Mouse (Mus musculus): ENCODE results near the gene Togaram1. TPM values are rescaled to one million over a fixed set of nuclear protein-coding genes. Genes with fewer than 3 reads are reported as not detected.

Gene Togaram1
- polyA plus RNA-seq, 1 experiment from 2014 or later: 26.7 TPM

DNA sequence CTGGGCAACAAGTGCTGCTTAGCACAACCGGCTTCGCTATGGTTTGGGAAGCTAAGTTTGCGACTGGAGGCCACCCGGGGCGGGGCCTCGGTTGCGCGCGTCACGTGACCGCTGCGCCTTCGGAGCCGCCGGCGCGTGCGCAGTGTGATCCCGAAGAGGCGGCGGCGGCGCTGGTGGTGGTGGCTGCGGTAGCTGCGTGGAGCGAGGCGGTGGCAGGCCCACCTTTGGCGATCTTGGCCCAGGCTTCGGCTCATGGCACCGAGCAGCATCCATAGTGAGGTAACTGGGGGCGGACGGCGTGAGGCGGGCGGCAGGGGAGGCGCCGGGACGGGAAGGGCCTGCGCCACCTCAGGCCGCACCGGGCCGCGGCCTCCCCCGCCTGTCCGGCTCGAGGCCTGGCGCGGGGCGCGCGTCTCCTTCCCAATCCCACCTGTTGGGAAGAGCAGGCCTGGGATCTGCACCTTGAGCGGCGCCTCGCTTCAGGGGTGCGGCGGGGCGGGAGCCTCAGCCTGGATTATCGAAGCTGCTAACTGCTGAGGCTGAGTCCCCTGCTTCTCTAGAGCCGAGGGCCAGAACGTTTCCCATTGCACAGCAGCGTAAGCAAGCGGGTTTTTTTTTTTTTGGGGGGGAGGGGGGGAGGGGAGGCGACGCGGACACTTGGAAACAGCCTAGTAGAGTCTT, 70.7 kb downstream of the Togaram1 start, which contains the start of gene Prpf39:
Gene Prpf39, plus strand, starts transcription at position 144 of the 681 bp plus-strand sequence.
- Histone ChIP-seq H3K27ac (ENCODE audit: low read depth, low read length) (peak within 1 kb of the TSS; percentile 53; the same call in 1 of the 2 replicates), H3K4me1 (ENCODE audit: control insufficient read depth, insufficient read depth, low read length) (peaks cover 2% of the 10 kb centered on the region; the same call in 1 of the 2 replicates), H3K4me2 (ENCODE audit: low read depth) (peak within 1 kb of the TSS; percentile 55), H3K9me3 (ENCODE audit: control insufficient read depth, low read length) (no peaks in the 10 kb centered on the region), H3K4me3 (ENCODE audit: low read depth, low read length) (peak within 1 kb of the TSS; percentile 91), H3K27me3 (ENCODE audit: control insufficient read depth, insufficient read depth, low read length) (no peaks in the 10 kb centered on the region), H3K9ac (ENCODE audit: low read length) (peak within 1 kb of the TSS; percentile 90), H3K36me3 (ENCODE audit: control insufficient read depth, insufficient read depth, low read length) (no peaks in the 10 kb centered on the region)
- ATAC-seq (ENCODE audit: insufficient read depth, low FRiP score, low TSS enrichment) (peak; percentile 94), DNase-seq (ENCODE audit: low spot score) (peak; percentile 94)
- under 1% methylated on average over 56 of the region's 65 CpGs for WGBS

DNA sequence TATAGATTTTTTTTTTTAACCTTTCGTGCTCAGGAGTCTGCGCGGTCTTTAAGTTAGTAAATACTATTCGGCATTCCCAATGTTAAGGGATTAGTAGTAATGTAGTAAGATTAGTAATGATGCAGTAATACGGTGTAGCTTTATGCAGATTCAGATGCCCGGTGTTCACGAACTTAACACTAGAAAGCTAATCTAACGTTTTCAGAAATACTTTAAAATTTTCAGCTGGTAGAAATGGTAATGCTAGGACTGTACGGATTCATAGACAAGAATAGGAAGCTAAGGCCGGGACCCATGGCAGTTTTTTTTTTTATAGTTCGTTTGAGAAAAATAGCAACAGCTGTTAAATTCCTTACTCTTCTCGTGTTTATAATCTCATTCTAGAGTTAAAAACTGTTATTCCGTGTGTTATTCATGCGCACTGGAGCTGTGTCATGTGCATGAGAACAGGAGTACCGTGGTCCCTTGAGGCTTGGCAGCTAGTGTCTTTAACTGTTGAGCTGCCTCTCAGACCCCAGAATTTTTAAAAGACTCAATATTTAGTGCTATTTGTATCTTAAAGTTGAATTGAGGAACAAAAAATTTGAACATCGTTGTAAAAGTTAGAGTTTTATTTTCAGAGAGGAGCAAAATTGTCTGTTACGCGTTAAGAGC, 71.4 kb downstream of the Togaram1 start:
- 19% methylated on average over 18 of the region's 18 CpGs for WGBS

DNA sequence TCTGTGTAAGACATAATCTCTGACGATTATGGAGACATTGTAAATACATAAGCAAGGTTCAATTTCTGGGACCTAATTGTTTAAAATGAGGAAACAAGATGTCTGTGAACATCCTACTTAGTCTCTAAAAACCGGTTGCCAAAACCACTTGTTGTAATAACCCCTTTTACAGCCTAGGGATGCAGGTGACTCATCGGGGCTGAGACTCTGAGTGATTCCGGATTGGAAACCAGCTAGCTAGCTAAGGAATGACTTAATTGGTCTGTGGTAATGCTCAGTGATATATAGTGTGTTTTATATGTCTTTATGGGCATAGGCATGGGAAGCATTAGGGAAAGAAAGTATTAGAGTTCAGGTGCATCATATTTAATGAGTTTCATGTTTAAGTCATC, 71.9 kb downstream of the Togaram1 start:
- Histone ChIP-seq H3K4me2 (ENCODE audit: low read depth) (peak overlapping the region; percentile 55), H3K4me1 (ENCODE audit: control insufficient read depth, insufficient read depth, low read length) (peaks cover 2% of the 10 kb centered on the region; the same call in 1 of the 2 replicates), H3K9me3 (ENCODE audit: control insufficient read depth, low read length) (no peaks in the 10 kb centered on the region), H3K36me3 (ENCODE audit: control insufficient read depth, insufficient read depth, low read length) (no peaks in the 10 kb centered on the region), H3K27me3 (ENCODE audit: control insufficient read depth, insufficient read depth, low read length) (no peaks in the 10 kb centered on the region), H3K4me3 (ENCODE audit: low read depth, low read length) (peak overlapping the region; percentile 91), H3K27ac (ENCODE audit: low read depth, low read length) (no peak overlapping the region), H3K9ac (ENCODE audit: low read length) (no peak overlapping the region)
- ATAC-seq (ENCODE audit: insufficient read depth, low FRiP score, low TSS enrichment) (no peak), DNase-seq (ENCODE audit: low spot score) (no peak)
- WGBS: 35% methylated on average over 4 of the region's 4 CpGs

More for the DNA sequence above, 71.4 kb downstream of the Togaram1 start:
- no peak overlapping the region for H3K27ac ChIP-seq (ENCODE audit: low read depth, low read length)
- DNase-seq (ENCODE audit: low spot score): peak; percentile 11
- H3K27me3 ChIP-seq (ENCODE audit: control insufficient read depth, insufficient read depth, low read length): no peaks in the 10 kb centered on the region
- H3K4me3 ChIP-seq (ENCODE audit: low read depth, low read length): peak overlapping the region; percentile 91
- H3K36me3 ChIP-seq (ENCODE audit: control insufficient read depth, insufficient read depth, low read length): no peaks in the 10 kb centered on the region
- H3K9me3 ChIP-seq (ENCODE audit: control insufficient read depth, low read length): no peaks in the 10 kb centered on the region
- ATAC-seq (ENCODE audit: insufficient read depth, low FRiP score, low TSS enrichment): 0 out of 2 replicates have a peak, but pooled peaks have one; percentile 3
- peaks cover 2% of the 10 kb centered on the region; the same call in 1 of the 2 replicates for H3K4me1 ChIP-seq (ENCODE audit: control insufficient read depth, insufficient read depth, low read length)
- H3K4me2 ChIP-seq (ENCODE audit: low read depth): peak overlapping the region; percentile 55
- H3K9ac ChIP-seq (ENCODE audit: low read length): peak overlapping the region; percentile 90

DNA sequence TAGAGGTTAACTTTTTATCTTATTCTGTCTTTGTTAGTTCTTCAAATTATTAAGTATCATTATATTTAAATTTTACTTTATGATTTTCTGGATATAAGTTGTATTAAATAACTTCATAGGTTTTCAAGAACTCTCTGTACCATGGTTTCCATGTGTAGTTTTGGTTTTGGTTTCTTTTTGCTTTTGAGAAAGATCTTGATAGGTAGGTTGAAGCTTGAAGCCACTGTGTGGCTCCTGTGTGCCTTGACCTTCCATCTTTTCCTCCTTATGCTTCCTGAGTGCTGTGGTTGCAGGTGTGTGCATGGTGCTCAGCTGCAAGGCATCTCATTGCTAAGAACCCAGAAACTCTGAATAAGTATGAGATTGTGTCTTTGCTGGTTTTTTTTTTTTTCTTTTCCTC, 83.2 kb downstream of the Togaram1 start:
- Histone ChIP-seq H3K27me3 (ENCODE audit: control insufficient read depth, insufficient read depth, low read length) (no peaks in the 10 kb centered on the region), H3K27ac (ENCODE audit: low read depth, low read length) (no peak overlapping the region), H3K9me3 (ENCODE audit: control insufficient read depth, low read length) (no peaks in the 10 kb centered on the region), H3K4me3 (ENCODE audit: low read depth, low read length) (no peak overlapping the region), H3K4me1 (ENCODE audit: control insufficient read depth, insufficient read depth, low read length) (no peaks in the 10 kb centered on the region), H3K9ac (ENCODE audit: low read length) (no peak overlapping the region), H3K4me2 (ENCODE audit: low read depth) (no peak overlapping the region), H3K36me3 (ENCODE audit: control insufficient read depth, insufficient read depth, low read length) (no peaks in the 10 kb centered on the region)
- no peak for DNase-seq (ENCODE audit: low spot score)
- ATAC-seq (ENCODE audit: insufficient read depth, low FRiP score, low TSS enrichment): no peak

DNA sequence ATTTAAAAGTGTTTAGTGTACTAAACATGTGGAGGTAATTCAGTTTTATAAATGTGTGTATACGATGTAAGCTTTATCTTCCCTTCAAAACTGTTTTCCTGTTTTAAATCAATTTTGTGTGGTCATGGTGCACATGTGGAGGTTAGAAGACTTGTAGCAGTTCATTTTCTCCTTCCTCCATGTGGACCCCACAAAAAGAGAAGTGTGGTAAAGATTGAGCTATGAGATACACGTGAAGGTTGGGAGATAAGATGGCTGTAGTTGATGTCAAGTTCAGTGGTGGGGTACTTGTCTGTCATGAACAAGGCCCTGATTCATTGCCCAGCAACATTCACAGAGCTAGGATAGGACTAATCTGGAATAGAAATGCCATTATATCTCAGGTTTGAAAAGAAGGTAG, 92.6 kb downstream of the Togaram1 start:
- Histone ChIP-seq H3K27ac (ENCODE audit: low read depth, low read length) (no peak overlapping the region), H3K9me3 (ENCODE audit: control insufficient read depth, low read length) (no peaks in the 10 kb centered on the region), H3K4me2 (ENCODE audit: low read depth) (no peak overlapping the region), H3K9ac (ENCODE audit: low read length) (no peak overlapping the region), H3K27me3 (ENCODE audit: control insufficient read depth, insufficient read depth, low read length) (no peaks in the 10 kb centered on the region), H3K4me1 (ENCODE audit: control insufficient read depth, insufficient read depth, low read length) (no peaks in the 10 kb centered on the region), H3K4me3 (ENCODE audit: low read depth, low read length) (no peak overlapping the region), H3K36me3 (ENCODE audit: control insufficient read depth, insufficient read depth, low read length) (peaks cover 6% of the 10 kb centered on the region; the same call in 1 of the 2 replicates)
- 83% methylated on average over 2 of the region's 2 CpGs for WGBS
- ATAC-seq (ENCODE audit: insufficient read depth, low FRiP score, low TSS enrichment): no peak
- no peak for DNase-seq (ENCODE audit: low spot score)

DNA sequence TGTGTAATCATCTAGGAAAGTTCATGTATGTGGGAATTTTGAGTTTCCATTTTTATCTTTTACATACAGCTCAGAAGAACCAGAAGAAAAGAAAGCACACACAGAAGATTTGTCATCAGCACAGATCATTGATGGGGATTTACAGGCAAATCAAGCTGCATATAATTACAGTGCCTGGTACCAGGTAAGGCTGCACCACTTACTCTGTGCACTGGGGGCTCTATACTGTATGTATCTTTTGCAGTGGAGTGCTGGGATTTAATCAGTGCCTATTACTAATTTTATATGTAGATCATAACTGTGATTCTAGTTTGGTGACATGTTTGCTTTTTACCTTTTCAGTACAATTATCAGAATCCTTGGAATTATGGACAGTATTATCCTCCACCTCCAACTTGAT, 95.5 kb downstream of the Togaram1 start:
- H3K9me3 ChIP-seq (ENCODE audit: control insufficient read depth, low read length): no peaks in the 10 kb centered on the region
- no peak for DNase-seq (ENCODE audit: low spot score)
- no peak overlapping the region for H3K27ac ChIP-seq (ENCODE audit: low read depth, low read length)
- no peak overlapping the region for H3K4me3 ChIP-seq (ENCODE audit: low read depth, low read length)
- no peaks in the 10 kb centered on the region for H3K4me1 ChIP-seq (ENCODE audit: control insufficient read depth, insufficient read depth, low read length)
- no peak for ATAC-seq (ENCODE audit: insufficient read depth, low FRiP score, low TSS enrichment)
- no peak overlapping the region for H3K4me2 ChIP-seq (ENCODE audit: low read depth)
- H3K9ac ChIP-seq (ENCODE audit: low read length): no peak overlapping the region
- peaks cover 2% of the 10 kb centered on the region; the same call in 1 of the 2 replicates for H3K36me3 ChIP-seq (ENCODE audit: control insufficient read depth, insufficient read depth, low read length)
- H3K27me3 ChIP-seq (ENCODE audit: control insufficient read depth, insufficient read depth, low read length): no peaks in the 10 kb centered on the region

DNA sequence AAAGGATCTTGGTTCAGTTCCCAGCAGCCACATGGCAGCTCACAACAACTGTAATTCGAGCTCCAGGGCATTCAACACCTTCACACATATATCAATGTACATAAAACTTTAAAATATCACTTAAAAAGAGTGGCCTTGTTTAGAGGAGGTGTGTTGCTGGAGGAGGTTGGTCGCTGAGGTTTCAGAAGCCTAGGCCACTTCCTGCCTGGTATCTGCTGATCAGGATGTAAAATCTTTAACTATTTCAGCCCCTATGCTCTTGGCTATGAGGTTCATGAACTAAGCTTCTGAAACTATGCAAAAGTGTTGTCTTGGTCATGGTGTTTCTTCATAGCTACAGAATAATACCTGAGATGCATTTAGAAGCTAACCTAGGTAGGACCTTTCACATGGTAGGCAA, 99.6 kb downstream of the Togaram1 start:
- DNase-seq (ENCODE audit: low spot score) (no peak), ATAC-seq (ENCODE audit: insufficient read depth, low FRiP score, low TSS enrichment) (no peak)
- H3K36me3 ChIP-seq (ENCODE audit: control insufficient read depth, insufficient read depth, low read length): peaks cover 6% of the 10 kb centered on the region
- H3K4me1 ChIP-seq (ENCODE audit: control insufficient read depth, insufficient read depth, low read length): no peaks in the 10 kb centered on the region
- H3K9ac ChIP-seq (ENCODE audit: low read length): no peak overlapping the region
- no peak overlapping the region for H3K4me2 ChIP-seq (ENCODE audit: low read depth)
- no peaks in the 10 kb centered on the region for H3K27me3 ChIP-seq (ENCODE audit: control insufficient read depth, insufficient read depth, low read length)
- H3K9me3 ChIP-seq (ENCODE audit: control insufficient read depth, low read length): no peaks in the 10 kb centered on the region
- H3K4me3 ChIP-seq (ENCODE audit: low read depth, low read length): no peak overlapping the region
- no peak overlapping the region for H3K27ac ChIP-seq (ENCODE audit: low read depth, low read length)
- 87% methylated on average over 2 of the region's 2 CpGs for WGBS

DNA sequence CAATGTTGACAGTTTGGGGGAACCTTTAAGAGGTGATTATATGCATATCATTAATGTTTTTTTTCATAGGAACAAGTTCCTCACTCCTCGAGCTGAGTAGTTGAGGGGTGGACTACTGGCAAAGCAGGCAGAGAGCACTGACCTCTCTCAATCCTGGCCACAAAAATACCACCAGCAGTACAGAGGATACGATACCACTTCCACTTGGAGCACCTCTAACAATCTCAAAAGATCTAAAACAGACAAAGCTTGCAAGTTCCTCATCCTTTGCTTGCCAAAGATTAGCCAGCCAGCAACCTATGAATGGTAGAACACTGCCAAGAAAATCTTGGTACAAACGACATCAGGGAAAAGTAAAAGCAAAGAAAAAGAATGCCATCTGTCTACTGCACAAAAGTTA, 100.6 kb downstream of the Togaram1 start:
- Histone ChIP-seq H3K9ac (ENCODE audit: low read length) (no peak overlapping the region), H3K4me3 (ENCODE audit: low read depth, low read length) (no peak overlapping the region), H3K4me1 (ENCODE audit: control insufficient read depth, insufficient read depth, low read length) (no peaks in the 10 kb centered on the region), H3K9me3 (ENCODE audit: control insufficient read depth, low read length) (no peaks in the 10 kb centered on the region), H3K27ac (ENCODE audit: low read depth, low read length) (no peak overlapping the region), H3K27me3 (ENCODE audit: control insufficient read depth, insufficient read depth, low read length) (no peaks in the 10 kb centered on the region), H3K36me3 (ENCODE audit: control insufficient read depth, insufficient read depth, low read length) (peaks cover 6% of the 10 kb centered on the region), H3K4me2 (ENCODE audit: low read depth) (no peak overlapping the region)
- no peak for DNase-seq (ENCODE audit: low spot score)
- no peak for ATAC-seq (ENCODE audit: insufficient read depth, low FRiP score, low TSS enrichment)
- WGBS: 82% methylated on average over 3 of the region's 3 CpGs

DNA sequence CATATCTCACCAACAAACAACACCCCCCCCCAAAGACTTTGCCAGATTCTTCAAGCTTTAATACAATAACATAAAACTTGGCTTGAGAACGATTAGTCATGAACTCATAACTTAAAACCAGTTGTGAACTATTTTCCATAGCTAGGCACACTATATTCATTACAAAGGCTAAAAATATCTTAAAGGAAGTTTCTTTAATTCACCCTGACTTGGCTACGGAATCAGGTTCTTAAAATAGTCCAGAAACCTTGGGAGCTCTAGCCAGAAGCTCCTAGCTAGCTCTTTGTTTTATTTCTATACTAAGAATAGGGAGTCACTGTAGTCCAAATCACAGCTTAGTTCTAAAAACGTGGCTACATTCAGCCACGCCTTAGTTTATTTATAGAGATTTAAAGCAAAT, 102.8 kb downstream of the Togaram1 start:
- no peak overlapping the region for H3K4me2 ChIP-seq (ENCODE audit: low read depth)
- no peak for DNase-seq (ENCODE audit: low spot score)
- H3K27me3 ChIP-seq (ENCODE audit: control insufficient read depth, insufficient read depth, low read length): no peaks in the 10 kb centered on the region
- H3K36me3 ChIP-seq (ENCODE audit: control insufficient read depth, insufficient read depth, low read length): peaks cover 4% of the 10 kb centered on the region; the same call in 1 of the 2 replicates
- H3K27ac ChIP-seq (ENCODE audit: low read depth, low read length): no peak overlapping the region
- no peak for ATAC-seq (ENCODE audit: insufficient read depth, low FRiP score, low TSS enrichment)
- H3K4me3 ChIP-seq (ENCODE audit: low read depth, low read length): no peak overlapping the region
- no peak overlapping the region for H3K9ac ChIP-seq (ENCODE audit: low read length)
- H3K9me3 ChIP-seq (ENCODE audit: control insufficient read depth, low read length): no peaks in the 10 kb centered on the region
- 81% methylated on average over 4 of the region's 4 CpGs for WGBS
- no peaks in the 10 kb centered on the region for H3K4me1 ChIP-seq (ENCODE audit: control insufficient read depth, insufficient read depth, low read length)

Measured in neural tube, embryonic 11.5 days (tissue).